Mouse (Mus musculus) E14TG2a.4 (cell line): ENCODE results near the gene Mtif2.

ENCODE experiments used
- CTCF ChIP-seq: conservative IDR thresholded peaks from 2 replicates; pipeline ENCODE4 v1.5.1; 2014; ENCODE audit warnings: low read length
- NANOG ChIP-seq: IDR thresholded peaks from 2 replicates; pipeline ENCODE4 v1.6.1; 2014; ENCODE audit warnings: borderline replicate concordance, low read length, mixed read lengths
- POU5F1 ChIP-seq: IDR thresholded peaks from 2 replicates; pipeline ENCODE4 v1.6.1; 2014; ENCODE audit warnings: low read length, borderline replicate concordance

DNA sequence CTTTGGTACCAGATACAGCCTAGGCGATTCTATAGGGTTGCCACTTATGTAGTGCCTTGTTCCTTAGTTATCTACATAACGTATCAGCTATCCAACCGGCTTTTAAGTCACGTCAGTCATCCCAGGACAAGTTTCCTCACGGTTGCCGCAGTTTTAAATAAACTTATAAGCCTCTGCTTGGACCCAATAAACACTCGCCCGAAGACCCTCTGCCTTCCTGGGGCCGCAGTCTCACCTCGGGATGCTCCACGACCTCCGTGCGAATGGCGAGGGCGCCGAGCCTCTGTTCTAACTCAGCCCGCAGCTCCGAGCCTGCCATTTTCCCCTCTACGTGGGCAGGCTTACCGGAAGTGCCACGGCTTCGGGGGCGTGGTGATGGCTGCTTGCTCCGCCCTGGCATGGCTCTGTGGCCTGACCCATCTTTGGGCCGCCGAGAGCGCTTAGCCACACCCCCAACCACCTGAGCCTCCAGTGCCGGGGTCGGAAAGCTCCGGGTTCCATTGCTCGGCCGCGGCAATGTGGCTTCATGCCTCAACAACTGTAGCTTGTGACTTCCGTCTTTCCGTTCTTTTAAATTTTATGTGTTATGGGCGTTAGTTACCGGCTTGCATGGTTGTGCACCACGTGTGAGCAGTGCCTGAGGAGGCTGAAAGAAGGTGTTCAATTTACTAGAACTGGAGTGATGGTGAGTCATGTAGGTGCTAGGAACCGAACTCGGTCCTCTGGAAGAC, 11.4 kb upstream of the Mtif2 start, which contains the start of gene Prorsd1:
- TF ChIP-seq CTCF (no peak), POU5F1 (no peak), NANOG (no peak)
